Mouse (Mus musculus) adrenal gland, adult 8-10 months (tissue): ENCODE results near the gene Pfn2. TPM values are rescaled to one million over a fixed set of nuclear protein-coding genes. Genes with fewer than 3 reads are reported as not detected.
A peak's percentile ranks its signal among the peaks of the same experiment; 100 is the strongest.
"Not testable (repeated sequence)": the region's sequence is repeated elsewhere in the genome, so short reads cannot be mapped to it uniquely, and the experiment has no call there.

ENCODE experiments used
- DNase-seq: peaks from one replicate; pipeline ENCODE4 v3.0.0; 2022
- total RNA-seq, 4 experiments: library from RNA; stranded (reverse); gene quantifications; 2 replicates each; pipeline ENCODE4 v1.2.4; 2022

The Pfn2 gene
- 10 to 100 TPM; 47.6 to 57.7 (median 49.9) TPM for total RNA-seq

- peak; percentile 53 for DNase-seq
Observed at GRCm38 (mm10) chr3:57847760-57848185, at the start of gene Pfn2. Gene Pfn2, minus strand, starts transcription at chr3:57848079.

GRCm38 (mm10) chr3:57882945-57883344, 35.1 kb upstream of the Pfn2 start:
- DNase-seq: no peak

GRCm38 (mm10) chr3:57846912-57847759, 743 bp downstream of the Pfn2 start:
- peak; percentile 38 for DNase-seq

- DNase-seq: no peak
Observed at GRCm38 (mm10) chr3:57846662-57846911, 1.3 kb downstream of the Pfn2 start.

- no peak for DNase-seq
Observed at GRCm38 (mm10) chr3:57845786-57846661, 1.9 kb downstream of the Pfn2 start.

GRCm38 (mm10) chr3:57843775-57844174, 4.1 kb downstream of the Pfn2 start:
- no peak for DNase-seq

GRCm38 (mm10) chr3:57836911-57837310, 11.0 kb downstream of the Pfn2 start:
- no peak for DNase-seq

- DNase-seq: no peak
Observed at GRCm38 (mm10) chr3:57833585-57833984, 14.3 kb downstream of the Pfn2 start.

- no peak for DNase-seq
Observed at GRCm38 (mm10) chr3:57825866-57826265, 22.0 kb downstream of the Pfn2 start.

- DNase-seq: no peak
Observed at GRCm38 (mm10) chr3:57815447-57815846, 32.4 kb downstream of the Pfn2 start.

- not testable (repeated sequence) for DNase-seq
Observed at GRCm38 (mm10) chr3:57795071-57795470, 52.8 kb downstream of the Pfn2 start.

Other genes with a start within 250 kb of the Pfn2 start
- gene Commd2, start 196.4 kb downstream of the Pfn2 start, total RNA-seq: 10 to 100 TPM; 26.6 to 30.9 (median 29.1) TPM
- not detected for gene Ankub1, start 155.3 kb downstream of the Pfn2 start, total RNA-seq
- gene Rnf13, start 112.0 kb downstream of the Pfn2 start, total RNA-seq: 100 to 1,000 TPM; 103 to 123 (median 113) TPM